Mouse (Mus musculus) brain, embryonic 14.5 days (tissue): ENCODE measurements around the gene Olfr1416. TPM values are rescaled to one million over a fixed set of nuclear protein-coding genes. Genes with fewer than 3 reads are reported as not detected.

Source experiments
- DNase-seq: peaks from one replicate; pipeline ENCODE4 v3.0.0-alpha.2; 2011; ENCODE audit warnings: low read depth
- CTCF ChIP-seq: fragments of 200-500 bp; IDR thresholded peaks from 2 replicates; pipeline ENCODE4 v1.5.1; 2012; ENCODE audit warnings: inconsistent platforms, mild to moderate bottlenecking, moderate library complexity, borderline replicate concordance; ENCODE audit not compliant: insufficient read depth, insufficient read length; ENCODE audit errors: extremely low read depth
- POLR2A ChIP-seq: fragments of 200-500 bp; IDR thresholded peaks from 2 replicates; pipeline ENCODE4 v1.6.1; 2012; ENCODE audit warnings: mild to moderate bottlenecking, inconsistent platforms, borderline replicate concordance; ENCODE audit not compliant: poor library complexity, insufficient read depth, insufficient read length, severe bottlenecking; ENCODE audit errors: extremely low read depth
- polyA plus RNA-seq: library from polyadenylated mRNA; depleted of rRNA; stranded (reverse); fragments of >200 nt; gene quantifications from 2 replicates; pipeline ENCODE4 v1.2.3, GENCODE M21; 2012; rRNA removed

Gene Olfr1416
- polyA plus RNA-seq, 1 experiment: not detected

DNA sequence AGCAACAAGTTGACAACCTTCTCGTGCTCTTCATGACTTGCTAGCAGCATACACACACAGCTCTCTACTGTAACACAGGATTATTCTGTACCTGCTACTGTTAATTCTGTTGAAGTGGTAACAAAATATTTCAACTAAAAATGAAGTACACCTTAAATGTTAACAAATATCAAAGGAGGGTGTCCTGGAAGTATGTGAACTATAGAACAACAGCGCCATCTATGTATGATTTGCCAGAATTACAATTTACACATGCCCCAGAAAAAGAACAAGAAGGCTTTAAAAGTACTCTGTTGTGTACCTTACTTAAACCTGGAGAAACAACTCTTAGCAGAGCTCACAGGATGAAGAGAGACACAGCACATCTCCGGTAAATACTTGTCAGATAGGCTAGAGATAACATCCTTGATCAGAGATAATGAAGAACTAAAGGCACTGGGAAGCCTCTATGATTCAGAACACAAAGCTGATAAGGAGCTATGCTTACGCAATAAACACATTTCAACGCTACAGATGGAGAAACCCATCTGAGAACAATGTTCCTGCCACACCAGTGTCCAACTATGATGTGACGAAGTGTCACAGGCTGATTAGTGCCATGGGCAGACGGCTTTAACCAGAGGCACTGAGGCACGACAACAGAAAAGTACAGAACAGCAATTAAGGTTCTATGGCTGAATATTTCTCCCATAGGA lies 31.0 kb downstream of the Olfr1416 start:
- peak; percentile 73 for DNase-seq

DNA sequence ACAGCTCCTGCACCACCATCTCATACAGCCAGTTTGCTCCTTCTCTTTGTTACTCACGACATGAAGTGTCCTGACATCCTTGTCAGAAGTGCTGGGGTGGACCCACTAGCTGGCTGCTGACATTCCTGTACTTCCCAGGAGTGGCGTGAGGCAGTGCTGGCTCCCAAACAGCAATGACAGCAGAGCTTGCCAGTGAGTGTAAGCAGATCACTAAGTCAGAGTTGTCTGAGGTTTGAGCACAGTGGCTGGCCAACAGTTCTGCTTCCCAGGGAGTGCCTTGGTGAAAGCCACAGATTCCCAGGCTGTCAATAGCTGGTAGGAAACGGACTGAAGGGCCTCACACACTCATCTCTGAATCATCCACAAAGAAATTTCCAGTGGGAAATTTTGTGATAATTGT lies 36.6 kb downstream of the Olfr1416 start:
- no peak for DNase-seq
- TF ChIP-seq POLR2A (no peak), CTCF (no peak)

More for the DNA sequence above, 31.0 kb downstream of the Olfr1416 start:
- TF ChIP-seq POLR2A (no peak), CTCF (peak; percentile 27; the same call in 1 of the 2 replicates)

DNA sequence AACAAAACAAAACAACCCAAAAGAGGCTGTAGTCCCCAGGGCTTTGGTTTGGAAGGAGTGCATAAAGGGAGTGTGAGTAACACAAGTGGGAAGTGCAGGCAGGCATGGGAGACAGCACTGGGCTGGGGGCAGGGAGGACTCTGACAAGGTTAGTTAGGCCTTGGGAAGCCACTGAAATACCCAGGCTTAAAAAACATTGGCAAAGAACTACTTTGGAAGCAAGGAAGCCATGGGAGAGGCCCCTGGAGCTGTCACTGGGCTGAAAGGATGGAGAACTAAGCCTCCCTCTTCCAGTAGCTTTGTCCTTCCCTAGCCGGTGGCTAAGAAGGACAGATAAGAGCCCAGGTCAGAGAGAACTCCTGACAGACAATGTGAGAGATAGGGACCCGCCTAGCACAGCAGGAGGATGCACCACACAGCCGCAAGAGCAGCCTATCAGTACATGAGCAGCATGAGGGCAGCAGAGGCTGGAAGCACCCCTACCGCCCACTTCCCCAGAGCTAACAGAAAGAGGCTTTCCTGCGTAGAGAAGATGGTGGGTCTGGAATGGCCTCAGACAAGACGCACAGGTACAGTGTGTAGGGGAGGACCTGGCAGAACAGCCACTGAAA lies 43.4 kb downstream of the Olfr1416 start:
- TF ChIP-seq POLR2A (no peak), CTCF (no peak)

DNA sequence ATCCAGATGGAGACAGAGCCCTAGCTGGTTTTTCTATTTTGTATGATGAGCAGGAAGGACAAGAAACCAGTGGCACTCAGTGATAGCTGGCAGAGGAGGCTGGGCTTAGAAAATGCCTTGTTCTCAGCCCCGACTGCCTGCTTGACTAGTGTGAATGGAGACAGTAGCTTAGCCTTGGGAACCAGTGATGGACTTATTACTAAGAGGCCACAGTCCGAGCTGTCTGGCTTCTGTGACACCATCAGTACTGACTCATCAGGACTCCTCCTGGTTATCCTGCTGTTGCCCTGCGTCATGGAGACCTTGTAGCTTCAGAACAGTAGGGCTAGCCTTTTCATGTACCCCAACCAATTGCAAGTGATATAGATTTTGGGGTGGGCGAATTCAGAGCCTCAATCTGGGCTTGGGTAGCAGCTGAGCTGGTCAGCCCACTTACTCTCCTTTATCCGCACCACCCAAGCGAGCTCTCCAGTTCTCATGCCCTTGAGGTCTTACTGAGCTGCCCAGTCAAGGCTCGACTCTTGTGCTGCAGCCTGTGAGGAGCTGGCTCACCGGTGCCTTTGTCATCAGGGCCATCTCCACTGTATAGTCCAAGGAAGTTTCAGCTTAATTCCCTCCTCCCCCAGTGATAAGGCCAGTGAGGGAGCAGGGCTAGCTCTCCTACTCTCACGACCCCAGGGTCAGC lies 44.7 kb downstream of the Olfr1416 start:
- TF ChIP-seq CTCF (no peak), POLR2A (no peak)
- no peak for DNase-seq

More for the DNA sequence above, 43.4 kb downstream of the Olfr1416 start:
- DNase-seq: no peak

DNA sequence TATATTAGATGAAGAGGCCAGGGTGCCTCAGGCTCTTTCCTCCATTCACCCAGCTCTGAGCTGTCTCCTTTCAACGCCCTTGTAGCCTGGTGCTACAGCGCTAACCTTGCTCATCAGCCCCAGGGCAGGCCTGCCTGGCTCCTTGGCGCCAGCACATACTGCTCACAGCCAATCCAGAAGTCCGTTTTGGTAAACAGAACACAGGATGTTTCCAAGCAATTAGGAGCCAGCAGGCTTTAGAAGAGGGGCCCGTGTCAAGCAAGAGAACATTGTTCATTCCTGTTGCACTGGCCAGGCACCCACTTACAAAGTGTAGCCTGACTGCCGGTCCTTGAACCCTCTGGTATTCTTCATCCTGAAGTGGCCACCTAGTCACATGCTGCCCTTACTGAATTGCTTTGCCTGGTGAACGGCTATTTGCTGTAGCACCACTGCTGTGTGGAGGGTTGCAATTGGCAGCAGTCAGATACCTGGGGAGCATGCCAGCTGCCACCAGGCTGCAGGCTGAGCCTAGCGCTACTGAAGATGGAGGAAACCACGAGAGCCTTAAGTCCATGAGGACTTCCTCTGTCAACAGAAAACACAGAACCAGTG lies 47.1 kb downstream of the Olfr1416 start:
- DNase-seq: peak; percentile 80
- no peak for TF ChIP-seq POLR2A
- TF ChIP-seq CTCF: no peak

DNA sequence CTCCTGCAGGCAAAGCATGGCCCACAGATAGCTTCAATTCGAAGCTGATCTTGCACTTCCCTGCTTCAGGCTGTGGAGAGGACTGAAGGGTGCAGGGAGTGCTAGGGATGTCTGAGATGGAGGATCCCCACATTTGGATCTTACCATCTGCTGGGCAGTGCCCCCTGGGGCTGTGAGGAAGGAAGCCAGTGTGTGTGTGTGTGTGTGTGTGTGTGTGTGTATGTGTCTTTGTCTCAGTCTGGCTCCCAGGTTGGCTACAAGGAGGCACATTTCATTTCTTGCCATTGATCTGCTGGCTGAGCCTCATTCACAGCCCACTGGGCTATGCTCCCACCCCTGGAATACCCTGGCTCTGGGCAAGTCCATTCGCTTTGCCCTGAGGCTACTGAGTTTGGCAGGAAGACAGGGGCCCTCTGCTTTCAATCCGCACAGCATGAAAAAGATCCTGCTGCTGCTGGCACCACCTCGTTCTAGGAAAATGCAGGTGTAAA lies 48.0 kb downstream of the Olfr1416 start:
- TF ChIP-seq CTCF: no peak
- DNase-seq: peak; percentile 85

DNA sequence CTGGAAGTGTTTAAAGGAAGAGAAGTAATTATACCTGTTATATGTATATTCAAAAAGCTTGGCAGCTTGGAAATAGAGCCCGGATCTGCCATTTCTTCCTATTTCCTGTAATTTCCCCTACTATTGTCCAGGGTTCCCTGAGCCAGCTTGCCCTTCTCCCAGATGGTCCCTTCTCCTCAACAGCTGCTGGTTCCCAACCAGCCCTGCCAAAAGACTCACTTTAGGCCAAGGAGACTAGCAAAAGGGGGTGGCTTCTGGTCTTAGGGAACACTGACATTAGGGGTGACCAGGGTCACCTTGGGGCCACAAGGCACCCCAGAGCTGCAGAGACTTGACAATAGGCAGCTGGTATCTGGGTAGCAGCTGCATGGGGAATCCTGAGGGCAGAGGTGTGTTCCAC lies 49.9 kb downstream of the Olfr1416 start:
- DNase-seq: no peak
- TF ChIP-seq POLR2A (no peak), CTCF (no peak)

DNA sequence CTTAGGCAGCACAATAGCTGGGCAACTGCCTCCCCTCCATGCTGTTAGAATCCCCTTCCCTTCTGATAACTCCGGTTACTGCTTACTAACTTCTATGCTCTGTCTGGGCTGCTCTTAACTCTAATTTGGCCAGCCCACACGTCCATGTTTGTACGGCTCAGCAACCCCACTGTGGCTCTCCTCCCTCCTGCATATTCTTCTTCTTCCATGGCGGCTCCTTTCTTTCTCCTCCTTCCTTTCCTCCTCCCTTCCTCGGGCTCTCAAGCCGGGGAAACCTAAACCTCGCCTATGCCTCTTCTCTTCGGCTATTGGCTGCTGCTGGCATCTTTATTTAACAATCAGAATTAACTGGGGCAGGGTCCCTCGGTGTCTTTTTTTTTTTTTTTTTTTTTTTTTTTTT lies 52.1 kb downstream of the Olfr1416 start:
- no peak for DNase-seq
- TF ChIP-seq CTCF (no peak), POLR2A (no peak)

DNA sequence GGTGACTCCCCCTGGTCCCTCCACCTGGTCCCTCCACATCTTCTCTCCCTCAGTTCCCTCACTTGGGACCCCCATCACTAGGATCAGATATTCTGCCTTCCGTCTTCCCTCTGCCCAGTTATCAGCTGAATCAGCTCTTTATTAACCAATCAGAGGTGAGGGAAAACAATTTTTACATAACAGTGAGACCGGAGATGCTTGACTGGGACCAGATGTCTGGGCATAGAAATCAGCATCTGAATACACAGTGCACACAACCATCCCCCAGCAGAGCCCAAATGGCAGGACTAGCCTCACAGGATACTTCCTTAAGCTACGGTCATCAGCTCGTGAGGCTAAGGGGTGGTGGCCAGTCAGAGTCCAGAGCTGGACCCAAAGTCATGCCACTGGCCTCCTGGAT lies 52.8 kb downstream of the Olfr1416 start:
- DNase-seq: peak; percentile 54
- TF ChIP-seq POLR2A (no peak), CTCF (no peak)

DNA sequence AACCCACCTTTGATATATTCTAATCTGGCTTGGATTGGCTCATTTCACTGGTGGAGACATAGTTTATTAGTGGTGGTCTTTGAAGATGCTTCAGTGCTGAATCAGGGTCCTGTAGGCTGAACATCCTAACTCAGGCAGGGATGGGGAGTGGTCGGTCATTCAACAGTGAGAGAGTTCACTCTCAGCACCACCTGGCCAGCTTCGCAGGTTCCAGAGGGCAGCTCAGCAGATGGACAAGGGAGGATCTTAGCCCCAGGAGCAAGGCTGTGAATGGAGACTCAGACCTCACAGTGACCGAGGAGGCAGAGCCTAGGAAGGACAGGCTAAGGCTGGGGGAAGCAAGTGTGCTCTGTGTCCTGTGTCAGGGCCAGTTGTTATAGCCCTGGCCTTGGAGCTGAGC lies 53.5 kb downstream of the Olfr1416 start:
- no peak for DNase-seq
- TF ChIP-seq POLR2A (no peak), CTCF (no peak)

DNA sequence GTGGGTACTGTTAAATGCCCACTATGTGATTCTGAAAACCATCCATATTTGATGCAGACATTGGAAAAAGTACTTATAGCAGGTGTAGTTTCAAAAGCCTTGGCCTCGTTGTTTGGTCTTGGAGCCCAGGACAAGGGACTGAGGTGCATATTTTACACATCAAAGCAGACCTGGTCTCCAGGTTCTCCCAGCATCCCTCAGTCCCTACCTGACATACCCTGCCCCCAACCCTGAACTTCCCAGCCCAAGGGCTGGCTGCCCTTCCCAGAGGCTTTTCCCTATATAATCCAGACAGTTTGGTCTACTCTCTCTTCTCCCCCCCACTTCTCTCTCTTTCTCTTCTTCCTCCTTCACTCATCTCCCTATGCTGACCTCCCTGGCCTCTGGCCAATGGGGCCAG lies 53.9 kb downstream of the Olfr1416 start:
- no peak for TF ChIP-seq POLR2A
- no peak for DNase-seq

Other genes with a start within 250 kb of the Olfr1416 start
- 116 and 117 TPM in 2 replicates for gene Ndufa10, start 11.3 kb downstream of the Olfr1416 start, polyA plus RNA-seq
- gene Olfr1415, start 11.0 kb upstream of the Olfr1416 start, polyA plus RNA-seq: not detected in 2 replicates
- gene Olfr1414, start 33.5 kb upstream of the Olfr1416 start, polyA plus RNA-seq: not detected in 2 replicates
- not detected in 2 replicates for gene Olfr1413, start 86.2 kb upstream of the Olfr1416 start, polyA plus RNA-seq
- gene Olfr1412, start 100.7 kb upstream of the Olfr1416 start, polyA plus RNA-seq: not detected in 2 replicates
- not detected in 2 replicates for gene Olfr1411, start 109.3 kb upstream of the Olfr1416 start, polyA plus RNA-seq
- not detected in 2 replicates for gene Olfr1410, start 120.7 kb upstream of the Olfr1416 start, polyA plus RNA-seq
- gene Olfr12, start 132.7 kb upstream of the Olfr1416 start, polyA plus RNA-seq: not detected in 2 replicates
- 262 and 380 TPM in 2 replicates for gene Cops9, start 156.9 kb upstream of the Olfr1416 start, polyA plus RNA-seq
- gene Otos, start 163.7 kb upstream of the Olfr1416 start, polyA plus RNA-seq: 0.11 and 0.14 TPM in 2 replicates